Mouse (Mus musculus) cerebellum, adult 2 months (tissue): Measurements from ENCODE around the gene Vmn1r40.

Source experiments
- CTCF ChIP-seq: fragments of 200-500 bp; IDR thresholded peaks from 2 replicates; pipeline ENCODE4 v1.5.1; 2011; ENCODE audit warnings: low read depth, mild to moderate bottlenecking, control low read depth, low read length, moderate library complexity, borderline replicate concordance; ENCODE audit not compliant: insufficient read depth
- POLR2A ChIP-seq: fragments of 200-500 bp; IDR thresholded peaks from 2 replicates; pipeline ENCODE4 v1.6.1; 2011; ENCODE audit warnings: low read length, control low read depth, borderline replicate concordance; ENCODE audit not compliant: insufficient read depth

- TF ChIP-seq CTCF (no peak), POLR2A (no peak)
These were observed 49.0 kb upstream of the Vmn1r40 start for GRCm38 (mm10) chr6:89658342-89658741.
